Mouse (Mus musculus) inflammation-experienced regulatory T-cells, adult 6 months (primary cell): ENCODE results near the gene Rabggta. TPM values are rescaled to one million over a fixed set of nuclear protein-coding genes. Genes with fewer than 3 reads are reported as not detected.

Experiments
- ATAC-seq: one replicate; pipeline ENCODE4 v1.8.0; 2017
- polyA plus RNA-seq, 3 experiments: library from polyadenylated mRNA; unstranded; fragments of 100-300 nt; shearing (Covaris generic); gene quantifications; one replicate each; pipeline ENCODE4 v1.2.1; 2017

Gene Rabggta
- polyA plus RNA-seq, 3 experiments from 2014 or later, result 40.8 to 75.9 (median 62.1) TPM

DNA sequence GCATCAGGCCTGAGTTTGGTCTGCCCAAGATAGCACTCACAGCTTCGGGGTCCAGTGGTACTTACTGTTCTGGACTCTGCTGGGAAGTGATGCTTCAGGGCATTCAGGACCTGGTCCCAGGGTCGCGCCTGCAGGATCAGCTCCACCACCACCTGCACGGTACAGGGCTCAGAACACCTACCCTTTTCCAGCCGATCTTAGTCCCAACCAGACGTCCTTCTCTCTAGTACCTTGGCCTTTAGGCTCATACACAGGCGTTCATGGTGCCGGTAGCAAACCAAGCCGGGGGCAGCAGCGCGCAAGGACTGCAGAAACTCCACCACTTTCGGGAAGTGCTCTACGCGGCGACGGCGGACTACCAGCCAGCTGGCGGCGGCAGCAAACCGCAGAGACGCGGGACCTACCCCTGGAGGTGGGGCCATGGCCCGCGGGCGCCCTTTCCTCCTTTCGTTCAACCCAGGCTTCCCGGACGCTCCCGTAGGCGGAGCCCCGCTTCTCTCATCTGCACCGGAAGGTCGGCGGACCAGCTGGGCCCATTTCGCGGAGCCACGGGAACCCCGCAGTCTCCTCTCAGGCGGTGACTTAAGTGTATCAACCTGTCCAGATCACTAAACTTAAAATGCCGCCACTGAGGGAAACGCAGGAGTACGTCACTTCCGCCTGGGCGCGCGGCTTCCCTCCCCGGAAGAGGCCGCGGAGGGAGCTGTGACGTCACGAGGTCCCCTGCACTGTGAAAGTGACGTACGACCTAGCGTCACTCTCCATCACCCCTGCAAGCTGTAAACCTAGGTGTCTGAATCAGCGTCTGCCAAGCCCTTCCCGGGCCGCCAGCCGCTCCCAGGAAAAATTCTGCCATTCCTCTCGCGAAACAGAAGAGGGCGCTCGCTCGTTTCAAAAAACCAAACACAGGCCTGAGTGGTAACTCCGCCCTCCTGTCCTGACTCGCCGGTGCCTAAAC is 40.6 kb downstream of the Rabggta start, which contains the start of gene Tinf2:
TSS of gene Tinf2 (minus strand) at position 661 of the 958 bp plus-strand sequence.
- ATAC-seq, result peak; percentile 90

DNA sequence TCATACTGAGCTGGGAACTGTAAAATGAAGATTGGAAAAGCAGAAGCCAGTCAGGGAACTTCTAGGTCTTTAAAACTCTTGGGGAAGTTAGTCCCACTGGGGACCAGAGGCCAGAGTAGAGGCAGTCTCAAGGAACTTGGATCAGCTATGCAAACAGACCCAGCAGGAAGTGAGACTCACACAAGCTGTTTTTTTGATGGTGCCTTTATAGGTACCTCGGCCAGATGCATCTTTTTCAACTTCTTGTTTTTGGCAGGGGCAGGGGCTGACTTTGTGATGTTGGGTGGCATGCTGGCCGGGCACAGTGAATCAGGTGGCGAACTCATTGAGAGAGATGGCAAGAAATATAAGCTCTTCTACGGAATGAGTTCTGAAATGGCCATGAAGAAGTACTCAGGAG is 44.4 kb downstream of the Rabggta start:
- no peak for ATAC-seq

DNA sequence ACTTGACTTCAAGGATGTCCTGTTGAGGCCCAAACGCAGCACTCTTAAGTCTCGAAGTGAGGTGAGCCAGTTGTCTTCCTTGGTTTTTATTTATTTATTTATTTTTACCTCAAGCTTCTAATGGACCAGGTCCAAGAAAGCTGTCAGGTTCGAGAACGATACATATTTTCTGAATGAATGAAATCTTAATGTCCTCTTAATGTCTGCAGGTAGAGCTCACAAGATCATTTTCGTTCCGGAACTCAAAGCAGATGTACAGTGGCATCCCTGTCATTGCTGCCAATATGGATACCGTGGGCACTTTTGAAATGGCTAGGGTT is 49.4 kb downstream of the Rabggta start:
- ATAC-seq, result no peak

DNA sequence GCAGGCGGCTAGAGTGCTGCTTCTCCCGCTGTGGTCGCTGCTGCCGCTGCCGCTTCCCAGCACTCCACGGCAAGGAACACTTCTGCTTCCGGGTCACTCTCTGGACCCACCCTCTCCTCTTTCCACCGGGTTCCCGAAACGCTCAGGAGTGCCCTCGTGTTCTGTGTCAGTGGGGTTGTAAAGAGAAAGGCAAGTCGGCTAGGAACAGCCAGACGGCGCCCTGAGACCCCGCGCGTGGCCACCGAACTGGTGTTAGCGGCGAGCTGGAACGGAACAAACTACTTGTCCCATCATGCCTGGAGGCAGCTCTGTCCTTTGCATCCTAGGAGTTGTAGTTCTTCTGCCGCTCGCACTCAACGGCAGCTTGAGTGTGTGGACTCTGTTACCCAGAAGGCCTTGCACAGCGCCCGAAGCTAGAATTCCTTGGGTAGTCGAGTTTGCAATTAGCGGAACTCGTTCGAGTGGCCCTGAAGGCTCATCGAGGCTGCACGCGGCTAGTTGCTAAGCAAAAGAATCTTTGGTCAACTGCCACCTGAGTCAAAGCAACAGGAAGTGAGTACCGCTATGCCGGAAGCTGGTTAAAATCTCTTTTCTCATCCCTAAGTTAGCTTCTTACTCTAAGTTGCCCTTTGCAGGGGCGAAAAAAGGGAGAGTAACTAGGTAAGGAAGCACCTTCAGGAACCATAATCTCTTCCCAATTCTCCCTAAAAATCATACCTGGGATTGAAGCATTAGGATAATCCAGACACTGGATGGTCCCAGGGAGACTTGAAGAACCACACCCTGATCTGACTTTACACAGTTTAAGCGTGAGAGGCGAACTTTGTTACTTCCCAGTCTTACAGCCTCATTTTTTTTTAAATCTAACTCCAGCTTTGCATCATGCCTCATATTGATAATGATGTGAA is 50.0 kb downstream of the Rabggta start, which contains the start of the genes Gmpr2 and Nedd8:
TSS of gene Gmpr2 (plus strand) at position 109 of the 908 bp plus-strand sequence.
TSS of gene Nedd8 (minus strand) at position 292 of the 908 bp plus-strand sequence.
- peak; percentile 98 for ATAC-seq

DNA sequence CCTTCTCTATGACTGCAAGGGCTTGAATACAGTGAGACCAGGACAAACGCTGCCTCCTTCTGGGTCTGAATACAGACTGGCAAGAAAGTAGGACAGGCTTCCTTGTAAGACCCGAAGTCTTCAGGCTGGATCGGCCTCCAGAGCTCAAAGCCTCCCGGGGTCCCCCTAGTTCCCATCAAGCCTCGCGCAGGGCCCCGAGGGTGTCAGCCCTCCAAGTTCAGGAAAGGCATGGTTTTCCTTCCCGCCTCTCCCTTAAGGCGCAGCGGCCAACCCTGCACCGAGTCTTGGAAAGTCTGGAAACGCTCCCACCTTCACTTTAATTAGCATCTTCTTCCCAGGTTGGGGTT is 50.6 kb downstream of the Rabggta start:
- ATAC-seq, result peak; percentile 3

Other genes starting within 250 kb of the Rabggta start
- 10 to 100 TPM; 37.3 to 38.7 (median 37.4) TPM for gene Dhrs4, start 243.5 kb downstream of the Rabggta start, polyA plus RNA-seq
- gene Carmil3, start 231.6 kb downstream of the Rabggta start, polyA plus RNA-seq, result not detected
- gene Cpne6, start 211.8 kb downstream of the Rabggta start, polyA plus RNA-seq, result not detected
- gene Nrl, start 197.3 kb downstream of the Rabggta start, polyA plus RNA-seq, result under 1 TPM in 1 of 3 experiments, not detected in 2; 0.08 TPM
- 10 to 100 TPM; 31.9 to 37.5 (median 35.9) TPM for gene Pck2, start 182.0 kb downstream of the Rabggta start, polyA plus RNA-seq
- 100 to 1,000 TPM in 1 of 3 experiments, 10 to 100 TPM in 2; 73.9 to 107 (median 81.0) TPM for gene Dcaf11, start 162.3 kb downstream of the Rabggta start, polyA plus RNA-seq
- 1 to 10 TPM; 1.4 to 3.2 (median 3.2) TPM for gene A730061H03Rik, start 161.9 kb downstream of the Rabggta start, polyA plus RNA-seq
- not detected for gene Fitm1, start 146.6 kb downstream of the Rabggta start, polyA plus RNA-seq
- 100 to 1,000 TPM; 667 to 812 (median 693) TPM for gene Psme1, start 144.1 kb downstream of the Rabggta start, polyA plus RNA-seq
- gene Emc9, start 137.0 kb downstream of the Rabggta start, polyA plus RNA-seq, result 10 to 100 TPM; 19.1 to 25.6 (median 23.3) TPM
- 1,000 to 10,000 TPM in 1 of 3 experiments, 100 to 1,000 TPM in 2; 828 to 1,360 (median 869) TPM for gene Psme2, start 131.2 kb downstream of the Rabggta start, polyA plus RNA-seq
- 10 to 100 TPM; 26.7 to 37.2 (median 35.3) TPM for gene Rnf31, start 130.6 kb downstream of the Rabggta start, polyA plus RNA-seq
- gene Irf9, start 118.7 kb downstream of the Rabggta start, polyA plus RNA-seq, result 100 to 1,000 TPM; 120 to 174 (median 141) TPM
- 1 to 10 TPM in 2 of 3 experiments, not detected in 1; 2.7 to 4.0 TPM for gene Rec8, start 104.2 kb downstream of the Rabggta start, polyA plus RNA-seq
- 10 to 100 TPM; 21.1 to 39.8 (median 36.3) TPM for gene Ipo4, start 86.3 kb downstream of the Rabggta start, polyA plus RNA-seq
- gene Gm49378, start 84.4 kb downstream of the Rabggta start, polyA plus RNA-seq, result 1 to 10 TPM in 2 of 3 experiments, under 1 TPM in 1; 0.44 to 2.8 (median 2.5) TPM
- 10 to 100 TPM; 36.3 to 45.0 (median 39.3) TPM for gene Tm9sf1, start 78.5 kb downstream of the Rabggta start, polyA plus RNA-seq
- gene Tssk4, start 72.1 kb downstream of the Rabggta start, polyA plus RNA-seq, result 1 to 10 TPM in 2 of 3 experiments, under 1 TPM in 1; 0.68 to 2.2 (median 1.2) TPM
- gene Mdp1, start 61.8 kb downstream of the Rabggta start, polyA plus RNA-seq, result 100 to 1,000 TPM in 1 of 3 experiments, 10 to 100 TPM in 2; 89.2 to 101 (median 95.6) TPM
- 10 to 100 TPM; 25.8 to 33.9 (median 29.9) TPM for gene Gmpr2, start 50.3 kb downstream of the Rabggta start, polyA plus RNA-seq
- 100 to 1,000 TPM; 335 to 412 (median 375) TPM for gene Nedd8, start 50.1 kb downstream of the Rabggta start, polyA plus RNA-seq
- gene Tinf2, start 40.4 kb downstream of the Rabggta start, polyA plus RNA-seq, result 10 to 100 TPM; 26.4 to 30.7 (median 30.2) TPM
- gene Tgm1, start 8.3 kb downstream of the Rabggta start, polyA plus RNA-seq, result not detected
- gene Dhrs1, start 23.4 kb upstream of the Rabggta start, polyA plus RNA-seq, result 10 to 100 TPM; 32.4 to 57.8 (median 46.5) TPM
- gene Nop9, start 23.4 kb upstream of the Rabggta start, polyA plus RNA-seq, result 1 to 10 TPM; 4.1 to 8.4 (median 5.4) TPM
- not detected for gene Cideb, start 36.2 kb upstream of the Rabggta start, polyA plus RNA-seq
- not detected for gene Ltb4r2, start 39.2 kb upstream of the Rabggta start, polyA plus RNA-seq
- 10 to 100 TPM in 1 of 3 experiments, 1 to 10 TPM in 1, under 1 TPM in 1; 0.57 to 16.6 (median 3.8) TPM for gene Ltb4r1, start 43.7 kb upstream of the Rabggta start, polyA plus RNA-seq
- gene Adcy4, start 61.8 kb upstream of the Rabggta start, polyA plus RNA-seq, result under 1 TPM in 1 of 3 experiments, not detected in 2; 0.29 TPM
- gene Ripk3, start 66.6 kb upstream of the Rabggta start, polyA plus RNA-seq, result 10 to 100 TPM; 71.9 to 99.8 (median 84.8) TPM
- not detected for gene Nfatc4, start 100.9 kb upstream of the Rabggta start, polyA plus RNA-seq
- gene Nynrin, start 131.7 kb upstream of the Rabggta start, polyA plus RNA-seq, result under 1 TPM in 1 of 3 experiments, not detected in 2; 0.04 TPM
- under 1 TPM in 1 of 3 experiments, not detected in 2; 0.11 TPM for gene Cbln3, start 162.1 kb upstream of the Rabggta start, polyA plus RNA-seq
- gene Khnyn, start 162.7 kb upstream of the Rabggta start, polyA plus RNA-seq, result 10 to 100 TPM; 10.5 to 13.1 (median 12.8) TPM
- gene Sdr39u1, start 178.0 kb upstream of the Rabggta start, polyA plus RNA-seq, result 100 to 1,000 TPM in 1 of 3 experiments, 10 to 100 TPM in 2; 76.4 to 107 (median 93.3) TPM
- not detected for gene Cma1, start 222.4 kb upstream of the Rabggta start, polyA plus RNA-seq
- not detected for gene Cma2, start 228.7 kb upstream of the Rabggta start, polyA plus RNA-seq